Mouse (Mus musculus): ENCODE data around the gene Fam133b. TPM values are rescaled to one million over a fixed set of nuclear protein-coding genes. Genes with fewer than 3 reads are reported as not detected.

Fam133b gene
- polyA plus RNA-seq, 1 experiment from 2014 or later = 21.0 TPM

- H3K9ac ChIP-seq (replicated peaks; ENCODE audit: low read depth) = peak within 1 kb of the TSS; percentile 68
- TF ChIP-seq EP300 (IDR thresholded peaks at IDR 0.05) = no peak
- peak; percentile 84 for TF ChIP-seq CTCF (IDR thresholded peaks at IDR 0.05)
- WGBS = under 1% methylated on average over 31 of the region's 31 CpGs
- H3K9me3 ChIP-seq (ENCODE audit: low read length) = no peaks in the 10 kb centered on the region
- H3K27me3 ChIP-seq (replicated peaks; ENCODE audit: insufficient read depth, low read length) = no peaks in the 10 kb centered on the region
- peak; percentile 90 for ATAC-seq
- H3K36me3 ChIP-seq (ENCODE audit: insufficient read depth, low read length) = 0 out of 2 replicates have a peak, but pooled peaks cover 7% of the 10 kb centered on the region
- peak within 1 kb of the TSS; percentile 81 for H3K4me2 ChIP-seq (replicated peaks; ENCODE audit: low read depth, low read length)
- H3K4me3 ChIP-seq (ENCODE audit: low read depth, low read length) = peak within 1 kb of the TSS; percentile 88
- peaks cover 7% of the 10 kb centered on the region; the same call in 1 of the 2 replicates for H3K4me1 ChIP-seq (ENCODE audit: insufficient read depth, low read depth, low read length)
- peak within 1 kb of the TSS; percentile 83 for H3K27ac ChIP-seq (ENCODE audit: low read length)
- DNase-seq (ENCODE audit: low spot score) = peak; percentile 89
Measured at GRCm38 (mm10) chr5:3596399-3596766, 52.8 kb downstream of the Fam133b start, which contains the start of gene Rbm48. Gene Rbm48, minus strand, starts transcription at chr5:3596585.

DNA sequence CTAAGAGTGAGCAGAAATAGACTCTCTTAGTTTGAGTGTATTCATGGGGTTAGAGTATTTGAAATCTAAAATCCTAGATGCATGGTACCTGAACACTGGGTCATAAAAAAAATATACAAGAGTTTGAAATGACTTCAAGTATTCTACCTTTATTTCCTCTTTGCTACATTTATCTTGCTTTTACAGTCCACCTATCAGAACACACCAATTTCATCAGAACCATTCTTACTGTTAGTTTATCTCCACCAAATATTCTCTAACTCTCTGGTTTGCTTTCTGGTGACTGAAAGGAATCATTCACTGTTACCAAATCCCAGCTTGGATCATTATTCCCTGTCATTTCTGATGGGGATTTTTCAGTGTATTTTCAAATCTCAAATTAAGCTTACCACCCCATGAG is 53.5 kb downstream of the Fam133b start:
- H3K9me3 ChIP-seq (ENCODE audit: low read length) = no peaks in the 10 kb centered on the region
- no peak for ATAC-seq
- no peak overlapping the region for H3K9ac ChIP-seq (replicated peaks; ENCODE audit: low read depth)
- TF ChIP-seq EP300 (IDR thresholded peaks at IDR 0.05) = no peak
- TF ChIP-seq CTCF (IDR thresholded peaks at IDR 0.05) = no peak
- H3K4me1 ChIP-seq (ENCODE audit: insufficient read depth, low read depth, low read length) = peaks cover 7% of the 10 kb centered on the region; the same call in 1 of the 2 replicates
- no peak for DNase-seq (ENCODE audit: low spot score)
- H3K4me3 ChIP-seq (ENCODE audit: low read depth, low read length) = peak overlapping the region; percentile 88; the same call in 1 of the 2 replicates
- no peak overlapping the region for H3K27ac ChIP-seq (ENCODE audit: low read length)
- H3K27me3 ChIP-seq (replicated peaks; ENCODE audit: insufficient read depth, low read length) = no peaks in the 10 kb centered on the region
- H3K36me3 ChIP-seq (ENCODE audit: insufficient read depth, low read length) = 0 out of 2 replicates have a peak, but pooled peaks cover 2% of the 10 kb centered on the region
- 0 out of 2 replicates have a peak overlapping the region, but pooled peaks have one; percentile 81 for H3K4me2 ChIP-seq (replicated peaks; ENCODE audit: low read depth, low read length)

- H3K4me3 ChIP-seq (ENCODE audit: low read depth, low read length) = no peak overlapping the region
- no peak overlapping the region for H3K9ac ChIP-seq (replicated peaks; ENCODE audit: low read depth)
- no peaks in the 10 kb centered on the region for H3K27me3 ChIP-seq (replicated peaks; ENCODE audit: insufficient read depth, low read length)
- peaks cover 7% of the 10 kb centered on the region; the same call in 1 of the 2 replicates for H3K4me1 ChIP-seq (ENCODE audit: insufficient read depth, low read depth, low read length)
- no peak overlapping the region for H3K27ac ChIP-seq (ENCODE audit: low read length)
- H3K4me2 ChIP-seq (replicated peaks; ENCODE audit: low read depth, low read length) = no peak overlapping the region
- TF ChIP-seq CTCF (IDR thresholded peaks at IDR 0.05) (no peak), EP300 (IDR thresholded peaks at IDR 0.05) (no peak)
- no peaks in the 10 kb centered on the region for H3K9me3 ChIP-seq (ENCODE audit: low read length)
- no peaks in the 10 kb centered on the region for H3K36me3 ChIP-seq (ENCODE audit: insufficient read depth, low read length)
- DNase-seq (ENCODE audit: low spot score) (no peak), ATAC-seq (no peak)
- 91% methylated on average over 5 of the region's 5 CpGs for WGBS
Measured at GRCm38 (mm10) chr5:3598766-3599165, 55.1 kb downstream of the Fam133b start.

DNA sequence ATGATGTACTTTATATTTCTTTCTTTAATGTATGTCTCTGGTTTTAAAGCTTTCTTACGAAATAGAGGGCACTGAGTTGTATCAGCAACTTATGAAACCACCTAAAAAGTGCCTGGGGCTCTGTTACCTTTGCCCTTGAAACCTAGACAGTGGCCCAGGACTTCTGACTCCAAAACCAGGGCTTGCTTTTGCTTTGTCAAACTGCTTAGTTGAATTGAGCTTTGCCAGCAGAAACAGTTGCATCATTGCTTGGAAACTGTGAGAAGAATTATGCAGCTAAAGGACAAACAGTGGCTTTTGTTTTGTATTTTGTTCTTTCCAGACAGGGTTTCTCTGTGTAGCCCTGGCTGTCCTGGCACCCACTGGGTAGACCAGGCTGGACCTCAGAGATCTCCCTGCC is 56.7 kb downstream of the Fam133b start:
- Histone ChIP-seq H3K27ac (ENCODE audit: low read length) (no peak overlapping the region), H3K9me3 (ENCODE audit: low read length) (no peaks in the 10 kb centered on the region), H3K36me3 (ENCODE audit: insufficient read depth, low read length) (peaks cover under 1% of the 10 kb centered on the region; the same call in 1 of the 2 replicates), H3K4me2 (replicated peaks; ENCODE audit: low read depth, low read length) (no peak overlapping the region), H3K4me3 (ENCODE audit: low read depth, low read length) (no peak overlapping the region), H3K9ac (replicated peaks; ENCODE audit: low read depth) (no peak overlapping the region), H3K4me1 (ENCODE audit: insufficient read depth, low read depth, low read length) (peaks cover 4% of the 10 kb centered on the region; the same call in 1 of the 2 replicates), H3K27me3 (replicated peaks; ENCODE audit: insufficient read depth, low read length) (no peaks in the 10 kb centered on the region)
- TF ChIP-seq EP300 (IDR thresholded peaks at IDR 0.05) (no peak), CTCF (IDR thresholded peaks at IDR 0.05) (no peak)
- WGBS = 73% methylated on average over 1 of the region's 1 CpGs
- no peak for DNase-seq (ENCODE audit: low spot score)
- ATAC-seq = no peak

GRCm38 (mm10) chr5:3600790-3601189 is 57.2 kb downstream of the Fam133b start:
- WGBS = 74% methylated on average over 3 of the region's 3 CpGs

DNA sequence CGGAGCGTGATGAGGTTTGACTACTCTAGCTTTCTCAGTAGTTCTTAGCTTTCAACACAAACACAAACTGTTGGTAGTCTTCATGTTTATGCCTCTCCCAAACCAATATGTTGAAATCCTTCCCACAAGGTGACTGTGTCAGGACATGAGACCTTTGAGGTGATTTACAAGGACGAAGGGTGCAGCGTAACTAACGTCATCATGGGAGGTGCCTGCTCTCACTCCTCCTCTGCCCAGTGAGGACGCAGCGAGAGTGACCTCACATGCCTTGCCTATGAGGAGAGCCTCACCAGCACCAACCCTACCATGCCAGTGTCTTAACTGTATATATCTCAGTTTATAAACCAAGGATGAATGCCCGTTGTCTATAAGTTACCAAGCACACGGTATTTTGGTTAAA is 63.5 kb downstream of the Fam133b start:
- H3K36me3 ChIP-seq (ENCODE audit: insufficient read depth, low read length) = peaks cover 21% of the 10 kb centered on the region
- TF ChIP-seq EP300 (IDR thresholded peaks at IDR 0.05) = no peak
- no peak for TF ChIP-seq CTCF (IDR thresholded peaks at IDR 0.05)
- WGBS = 95% methylated on average over 9 of the region's 9 CpGs

More at GRCm38 (mm10) chr5:3600790-3601189, 57.2 kb downstream of the Fam133b start:
- DNase-seq (ENCODE audit: low spot score) = no peak
- Histone ChIP-seq H3K27ac (ENCODE audit: low read length) (no peak overlapping the region), H3K4me3 (ENCODE audit: low read depth, low read length) (no peak overlapping the region), H3K27me3 (replicated peaks; ENCODE audit: insufficient read depth, low read length) (no peaks in the 10 kb centered on the region), H3K36me3 (ENCODE audit: insufficient read depth, low read length) (peaks cover 5% of the 10 kb centered on the region; the same call in 1 of the 2 replicates), H3K4me1 (ENCODE audit: insufficient read depth, low read depth, low read length) (no peaks in the 10 kb centered on the region), H3K9me3 (ENCODE audit: low read length) (no peaks in the 10 kb centered on the region), H3K9ac (replicated peaks; ENCODE audit: low read depth) (no peak overlapping the region), H3K4me2 (replicated peaks; ENCODE audit: low read depth, low read length) (no peak overlapping the region)
- TF ChIP-seq CTCF (IDR thresholded peaks at IDR 0.05) (no peak), EP300 (IDR thresholded peaks at IDR 0.05) (no peak)
- no peak for ATAC-seq

More for the DNA sequence above, 63.5 kb downstream of the Fam133b start:
- Histone ChIP-seq H3K27ac (ENCODE audit: low read length) (no peak overlapping the region), H3K9ac (replicated peaks; ENCODE audit: low read depth) (no peak overlapping the region), H3K4me3 (ENCODE audit: low read depth, low read length) (no peak overlapping the region), H3K27me3 (replicated peaks; ENCODE audit: insufficient read depth, low read length) (no peaks in the 10 kb centered on the region), H3K4me2 (replicated peaks; ENCODE audit: low read depth, low read length) (no peak overlapping the region), H3K4me1 (ENCODE audit: insufficient read depth, low read depth, low read length) (no peaks in the 10 kb centered on the region), H3K9me3 (ENCODE audit: low read length) (no peaks in the 10 kb centered on the region)
- ATAC-seq (no peak), DNase-seq (ENCODE audit: low spot score) (no peak)
